Mouse (Mus musculus): ENCODE data around the gene Sdr39u1. TPM values are rescaled to one million over a fixed set of nuclear protein-coding genes. Genes with fewer than 3 reads are reported as not detected.

Gene Sdr39u1
- polyA plus RNA-seq, 1 experiment = 13.2 TPM

DNA sequence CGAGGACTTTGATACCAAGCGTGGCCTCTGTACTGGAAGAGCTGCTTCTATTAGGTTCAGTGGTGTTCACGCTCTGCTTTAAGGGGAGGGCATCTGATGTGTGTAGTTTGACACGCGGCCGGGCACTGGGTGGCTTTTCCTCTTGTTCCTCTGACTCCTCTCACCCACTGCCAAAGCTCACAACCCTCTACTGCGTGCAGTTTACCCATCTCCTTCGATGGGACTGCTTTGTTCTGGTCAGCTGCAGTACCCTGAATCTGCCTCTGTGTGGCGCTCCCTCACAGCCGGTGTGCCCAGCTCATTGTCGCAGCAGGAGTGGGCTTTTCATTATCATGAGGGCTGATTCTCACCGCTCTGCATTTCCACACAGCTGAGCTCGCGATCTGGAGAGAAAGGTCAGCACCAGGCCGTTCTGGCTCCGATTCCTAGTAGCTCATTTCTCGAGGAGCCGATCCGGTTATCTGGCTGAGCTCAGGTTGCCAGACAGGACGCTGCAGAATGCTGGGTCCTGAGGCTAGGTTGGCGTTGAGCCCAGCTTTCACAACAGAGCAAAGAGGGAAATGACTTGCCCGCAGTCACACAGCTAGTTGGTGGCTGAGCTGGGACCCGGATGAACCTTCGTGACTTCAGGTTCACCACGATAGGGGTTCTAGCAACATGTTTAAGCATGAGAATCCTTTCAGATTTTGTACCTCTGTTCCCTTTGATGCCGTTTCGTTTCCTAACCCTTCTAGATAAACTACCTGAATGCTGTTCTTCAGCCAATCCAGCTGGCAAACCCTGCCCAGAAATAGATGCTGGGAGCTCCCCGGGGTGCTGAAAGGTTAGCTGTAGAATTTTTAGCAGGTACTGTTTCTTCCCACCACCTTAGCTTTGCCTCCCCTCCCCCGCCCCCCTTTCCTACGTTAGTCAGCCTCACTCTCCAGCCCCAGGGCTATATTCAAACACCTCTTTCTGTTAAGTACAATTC lies 26.1 kb downstream of the Sdr39u1 start:
- Histone ChIP-seq H3K27ac (ENCODE audit: insufficient read depth, low read length) (0 out of 2 replicates have a peak overlapping the region, but pooled peaks have one; percentile 1), H3K36me3 (ENCODE audit: control insufficient read depth, insufficient read depth, low read length, poor library complexity, severe bottlenecking) (peaks cover 10% of the 10 kb centered on the region), H3K4me3 (ENCODE audit: low read depth, low read length) (peak overlapping the region; percentile 32), H3K9me3 (replicated peaks; ENCODE audit: control insufficient read depth, insufficient read depth, low read length, poor library complexity, severe bottlenecking) (no peaks in the 10 kb centered on the region), H3K27me3 (ENCODE audit: control insufficient read depth, insufficient read depth, low read length, poor library complexity, severe bottlenecking) (no peaks in the 10 kb centered on the region), H3K9ac (ENCODE audit: low read depth, poor library complexity, severe bottlenecking) (no peak overlapping the region), H3K4me1 (ENCODE audit: control insufficient read depth, insufficient read depth, low read length) (peaks cover 3% of the 10 kb centered on the region)
- TF ChIP-seq EP300 (IDR thresholded peaks at IDR 0.05; ENCODE audit: insufficient read depth, low read depth, low read length) (no peak), CTCF (IDR thresholded peaks at IDR 0.05; ENCODE audit: low read depth, low read length) (peak; percentile 97), POLR2A (IDR thresholded peaks at IDR 0.05; ENCODE audit: insufficient read depth, low read length) (no peak)

DNA sequence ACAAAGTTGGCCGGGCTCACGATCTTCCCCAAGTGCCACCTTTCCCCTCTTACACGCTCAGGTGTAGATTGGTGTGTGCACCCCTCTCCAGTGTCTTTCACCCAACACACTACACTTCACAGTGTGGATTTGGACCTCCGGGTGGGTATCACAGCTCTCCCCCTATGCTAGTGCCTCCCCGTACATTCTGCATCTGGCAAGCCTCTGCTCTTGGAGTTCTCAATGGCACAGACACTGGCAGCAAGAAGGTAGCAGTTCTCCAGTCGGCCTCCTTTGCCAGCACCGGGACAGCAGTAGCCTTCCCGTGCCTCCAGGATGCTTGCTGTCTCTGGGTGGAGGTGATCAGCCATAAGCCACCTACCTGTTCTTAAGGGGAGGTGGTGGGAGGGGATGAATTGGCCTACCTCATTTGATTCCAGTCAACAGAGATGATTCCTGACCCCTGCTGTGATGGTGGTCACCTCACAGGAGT lies 26.8 kb downstream of the Sdr39u1 start:
- no peak overlapping the region for H3K27ac ChIP-seq (ENCODE audit: insufficient read depth, low read length)
- H3K4me1 ChIP-seq (ENCODE audit: control insufficient read depth, insufficient read depth, low read length) = peaks cover 3% of the 10 kb centered on the region
- H3K9me3 ChIP-seq (replicated peaks; ENCODE audit: control insufficient read depth, insufficient read depth, low read length, poor library complexity, severe bottlenecking) = no peaks in the 10 kb centered on the region
- no peak overlapping the region for H3K9ac ChIP-seq (ENCODE audit: low read depth, poor library complexity, severe bottlenecking)
- H3K4me3 ChIP-seq (ENCODE audit: low read depth, low read length) = no peak overlapping the region
- TF ChIP-seq EP300 (IDR thresholded peaks at IDR 0.05; ENCODE audit: insufficient read depth, low read depth, low read length) (no peak), CTCF (IDR thresholded peaks at IDR 0.05; ENCODE audit: low read depth, low read length) (no peak), POLR2A (IDR thresholded peaks at IDR 0.05; ENCODE audit: insufficient read depth, low read length) (no peak)
- no peaks in the 10 kb centered on the region for H3K27me3 ChIP-seq (ENCODE audit: control insufficient read depth, insufficient read depth, low read length, poor library complexity, severe bottlenecking)
- H3K36me3 ChIP-seq (ENCODE audit: control insufficient read depth, insufficient read depth, low read length, poor library complexity, severe bottlenecking) = peaks cover 12% of the 10 kb centered on the region

DNA sequence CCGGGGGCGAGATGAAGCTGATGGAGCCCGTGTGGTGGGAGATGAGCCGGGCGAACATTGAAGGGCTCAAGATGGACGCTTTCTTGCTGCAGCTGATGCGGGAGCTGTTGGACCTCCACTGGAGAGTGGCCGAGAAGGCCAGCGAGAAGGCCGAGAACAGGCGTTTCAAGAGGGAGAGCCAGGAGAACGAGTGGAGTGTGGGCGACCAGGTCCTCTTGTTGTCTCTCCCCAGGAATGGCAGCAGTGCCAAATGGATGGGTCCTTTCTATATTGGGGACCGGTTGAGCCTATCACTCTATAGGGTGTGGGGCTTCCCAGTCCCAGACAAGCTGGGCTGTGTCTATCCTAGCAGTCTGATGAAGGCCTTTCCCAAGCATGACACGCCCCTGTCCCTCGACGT lies 27.5 kb downstream of the Sdr39u1 start:
- H3K4me1 ChIP-seq (ENCODE audit: control insufficient read depth, insufficient read depth, low read length) = peaks cover 5% of the 10 kb centered on the region
- no peak overlapping the region for H3K4me3 ChIP-seq (ENCODE audit: low read depth, low read length)
- no peaks in the 10 kb centered on the region for H3K9me3 ChIP-seq (replicated peaks; ENCODE audit: control insufficient read depth, insufficient read depth, low read length, poor library complexity, severe bottlenecking)
- H3K36me3 ChIP-seq (ENCODE audit: control insufficient read depth, insufficient read depth, low read length, poor library complexity, severe bottlenecking) = peaks cover 12% of the 10 kb centered on the region
- H3K27me3 ChIP-seq (ENCODE audit: control insufficient read depth, insufficient read depth, low read length, poor library complexity, severe bottlenecking) = no peaks in the 10 kb centered on the region
- TF ChIP-seq EP300 (IDR thresholded peaks at IDR 0.05; ENCODE audit: insufficient read depth, low read depth, low read length) = no peak
- no peak for TF ChIP-seq POLR2A (IDR thresholded peaks at IDR 0.05; ENCODE audit: insufficient read depth, low read length)
- TF ChIP-seq CTCF (IDR thresholded peaks at IDR 0.05; ENCODE audit: low read depth, low read length) = no peak
- H3K27ac ChIP-seq (ENCODE audit: insufficient read depth, low read length) = no peak overlapping the region
- no peak overlapping the region for H3K9ac ChIP-seq (ENCODE audit: low read depth, poor library complexity, severe bottlenecking)

DNA sequence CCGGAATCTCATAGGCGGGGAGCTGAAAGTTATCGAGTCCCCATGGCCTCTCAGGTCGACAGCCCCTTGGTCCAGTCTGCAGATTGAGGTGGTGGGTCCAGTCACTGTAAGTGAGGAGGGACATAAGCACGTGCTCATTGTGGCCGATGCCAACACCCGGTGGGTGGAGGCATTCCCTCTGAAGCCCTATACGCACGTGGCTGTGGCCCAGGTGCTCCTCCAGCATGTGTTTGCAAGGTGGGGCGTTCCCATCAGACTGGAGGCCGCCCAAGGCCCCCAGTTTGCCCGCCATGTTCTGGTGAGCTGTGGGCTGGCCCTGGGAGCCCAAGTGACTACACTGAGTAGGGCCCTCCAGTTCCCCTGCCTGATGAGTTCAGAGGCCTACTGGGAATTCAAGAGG lies 28.1 kb downstream of the Sdr39u1 start:
- H3K27me3 ChIP-seq (ENCODE audit: control insufficient read depth, insufficient read depth, low read length, poor library complexity, severe bottlenecking) = no peaks in the 10 kb centered on the region
- H3K36me3 ChIP-seq (ENCODE audit: control insufficient read depth, insufficient read depth, low read length, poor library complexity, severe bottlenecking) = peaks cover 12% of the 10 kb centered on the region
- H3K9me3 ChIP-seq (replicated peaks; ENCODE audit: control insufficient read depth, insufficient read depth, low read length, poor library complexity, severe bottlenecking) = no peaks in the 10 kb centered on the region
- TF ChIP-seq EP300 (IDR thresholded peaks at IDR 0.05; ENCODE audit: insufficient read depth, low read depth, low read length) (no peak), CTCF (IDR thresholded peaks at IDR 0.05; ENCODE audit: low read depth, low read length) (no peak), POLR2A (IDR thresholded peaks at IDR 0.05; ENCODE audit: insufficient read depth, low read length) (no peak)
- H3K27ac ChIP-seq (ENCODE audit: insufficient read depth, low read length) = no peak overlapping the region
- H3K4me1 ChIP-seq (ENCODE audit: control insufficient read depth, insufficient read depth, low read length) = peaks cover 5% of the 10 kb centered on the region
- no peak overlapping the region for H3K9ac ChIP-seq (ENCODE audit: low read depth, poor library complexity, severe bottlenecking)
- no peak overlapping the region for H3K4me3 ChIP-seq (ENCODE audit: low read depth, low read length)

DNA sequence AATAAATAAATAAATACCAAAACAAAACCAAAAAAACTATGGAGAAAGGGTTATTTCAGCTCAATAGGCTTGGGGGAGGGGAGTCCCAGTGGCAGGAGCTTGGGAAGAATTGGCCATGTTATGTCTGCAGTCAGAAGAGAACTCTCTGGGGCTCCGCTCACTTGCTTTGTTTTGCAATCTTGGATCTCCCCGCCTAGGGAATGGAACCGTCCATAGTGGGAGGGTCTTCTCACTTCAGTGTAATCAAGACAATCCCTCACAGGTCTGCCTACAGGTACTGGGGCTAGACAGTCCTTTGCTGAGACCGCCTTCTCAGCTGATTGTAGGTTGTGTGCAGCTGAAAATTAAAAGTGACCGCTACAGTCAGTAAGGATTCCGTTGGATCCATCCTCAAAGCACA lies 30.6 kb downstream of the Sdr39u1 start:
- H3K27me3 ChIP-seq (ENCODE audit: control insufficient read depth, insufficient read depth, low read length, poor library complexity, severe bottlenecking) = no peaks in the 10 kb centered on the region
- peaks cover 5% of the 10 kb centered on the region for H3K4me1 ChIP-seq (ENCODE audit: control insufficient read depth, insufficient read depth, low read length)
- TF ChIP-seq CTCF (IDR thresholded peaks at IDR 0.05; ENCODE audit: low read depth, low read length) (no peak), POLR2A (IDR thresholded peaks at IDR 0.05; ENCODE audit: insufficient read depth, low read length) (no peak), EP300 (IDR thresholded peaks at IDR 0.05; ENCODE audit: insufficient read depth, low read depth, low read length) (no peak)
- peaks cover 15% of the 10 kb centered on the region for H3K36me3 ChIP-seq (ENCODE audit: control insufficient read depth, insufficient read depth, low read length, poor library complexity, severe bottlenecking)
- no peak overlapping the region for H3K4me3 ChIP-seq (ENCODE audit: low read depth, low read length)
- no peak overlapping the region for H3K9ac ChIP-seq (ENCODE audit: low read depth, poor library complexity, severe bottlenecking)
- no peak overlapping the region for H3K27ac ChIP-seq (ENCODE audit: insufficient read depth, low read length)
- no peaks in the 10 kb centered on the region for H3K9me3 ChIP-seq (replicated peaks; ENCODE audit: control insufficient read depth, insufficient read depth, low read length, poor library complexity, severe bottlenecking)
